Mouse (Mus musculus): ENCODE measurements around the gene Gm20388. TPM values are rescaled to one million over a fixed set of nuclear protein-coding genes. Genes with fewer than 3 reads are reported as not detected.
"Not testable (repeated sequence)": the region's sequence is repeated elsewhere in the genome, so short reads cannot be mapped to it uniquely, and the experiment has no call there.

The Gm20388 gene
- polyA plus RNA-seq, 1 experiment from 2014 or later = 3.6 TPM

DNA sequence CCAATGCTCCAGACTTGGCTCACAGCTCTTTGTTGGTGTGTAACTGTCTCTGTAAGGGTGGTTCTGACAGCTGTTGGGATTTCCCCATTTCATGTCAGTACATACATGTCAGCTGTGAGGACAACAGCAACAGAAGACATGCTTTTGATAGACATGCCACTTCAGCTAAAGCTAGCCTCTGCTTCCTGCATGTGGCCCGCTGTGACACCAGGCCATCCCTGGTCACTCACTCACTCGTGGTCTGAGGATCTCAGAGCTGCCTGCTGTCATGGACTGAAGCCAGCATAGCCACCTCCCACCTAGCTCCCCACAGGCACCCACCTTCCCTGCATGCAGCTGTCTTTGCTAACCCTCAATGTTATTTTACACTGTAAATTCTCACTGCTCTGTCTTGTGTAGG, 1686.9 kb downstream of the Gm20388 start:
- H3K9me3 ChIP-seq; H3K27me3 ChIP-seq (replicated peaks; ENCODE audit: low read depth, poor library complexity, severe bottlenecking); H3K4me1 ChIP-seq; H3K4me3 ChIP-seq; H3K27ac ChIP-seq (replicated peaks); DNase-seq (ENCODE audit: low spot score): not testable (repeated sequence)
- WGBS = 84% methylated on average over 2 of the region's 2 CpGs
- H3K36me3 ChIP-seq (replicated peaks) = peaks cover 89% of the 10 kb centered on the region

DNA sequence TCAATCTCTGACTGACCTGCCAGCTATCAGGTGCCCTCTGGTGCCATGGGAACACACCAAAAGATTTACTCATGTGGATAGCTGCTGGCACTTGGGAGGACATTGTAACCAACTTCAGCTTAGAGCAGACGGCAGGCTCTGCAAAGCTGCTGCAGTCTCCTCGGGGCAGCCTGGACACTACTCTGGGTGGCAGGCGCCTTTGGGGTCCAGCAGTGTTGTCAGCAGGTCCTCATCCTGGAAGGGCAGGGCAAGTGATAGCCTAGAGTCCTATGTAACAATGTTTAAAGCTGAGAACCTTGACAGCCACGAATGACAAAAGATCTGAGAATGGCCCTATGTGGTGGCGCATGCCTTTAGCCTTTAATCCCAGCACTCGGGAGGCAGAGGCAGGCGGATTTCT, 1687.5 kb downstream of the Gm20388 start:
- peaks cover 92% of the 10 kb centered on the region for H3K36me3 ChIP-seq (replicated peaks)
- DNase-seq (ENCODE audit: low spot score) = no peak
- no peaks in the 10 kb centered on the region for H3K9me3 ChIP-seq
- H3K4me3 ChIP-seq = no peak overlapping the region
- 92% methylated on average over 7 of the region's 7 CpGs for WGBS
- peaks cover 7% of the 10 kb centered on the region; the same call in 1 of the 2 replicates for H3K4me1 ChIP-seq
- no peak overlapping the region for H3K27ac ChIP-seq (replicated peaks)
- no peaks in the 10 kb centered on the region for H3K27me3 ChIP-seq (replicated peaks; ENCODE audit: low read depth, poor library complexity, severe bottlenecking)

GRCm38 (mm10) chr8:121598892-121599291, 1688.3 kb downstream of the Gm20388 start:
- peak; percentile 83 for DNase-seq (ENCODE audit: low spot score)
- H3K27ac ChIP-seq (replicated peaks) = no peak overlapping the region
- peaks cover 92% of the 10 kb centered on the region for H3K36me3 ChIP-seq (replicated peaks)
- H3K9me3 ChIP-seq = no peaks in the 10 kb centered on the region
- WGBS = 43% methylated on average over 7 of the region's 7 CpGs
- H3K27me3 ChIP-seq (replicated peaks; ENCODE audit: low read depth, poor library complexity, severe bottlenecking) = no peaks in the 10 kb centered on the region
- H3K4me1 ChIP-seq = peaks cover under 1% of the 10 kb centered on the region; the same call in 1 of the 2 replicates
- H3K4me3 ChIP-seq = no peak overlapping the region

GRCm38 (mm10) chr8:121599842-121600241, 1689.2 kb downstream of the Gm20388 start:
- WGBS = 91% methylated on average over 14 of the region's 14 CpGs

DNA sequence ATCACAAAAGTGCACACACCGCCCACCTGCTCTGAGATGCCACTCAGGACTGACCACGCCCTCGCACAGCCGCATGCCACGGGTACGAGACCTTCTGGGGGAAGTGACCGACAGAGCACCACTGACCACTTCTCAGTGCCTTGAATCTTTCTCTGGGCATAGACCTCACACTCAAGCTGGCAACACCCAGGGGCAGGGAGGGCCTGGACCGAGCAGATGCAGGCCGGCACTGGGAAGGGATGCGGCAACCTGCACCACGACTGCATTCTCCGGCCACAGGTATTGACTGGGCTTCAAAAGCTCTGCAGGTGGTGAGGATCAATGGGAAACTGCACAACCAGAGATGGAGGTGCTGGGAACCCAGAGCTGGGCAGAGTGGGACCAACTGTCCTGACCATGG, 1691.8 kb downstream of the Gm20388 start:
- 94% methylated on average over 12 of the region's 12 CpGs for WGBS
- Histone ChIP-seq H3K27me3 (replicated peaks; ENCODE audit: low read depth, poor library complexity, severe bottlenecking) (no peaks in the 10 kb centered on the region), H3K27ac (replicated peaks) (no peak overlapping the region), H3K4me3 (no peak overlapping the region), H3K9me3 (no peaks in the 10 kb centered on the region), H3K4me1 (no peaks in the 10 kb centered on the region), H3K36me3 (replicated peaks) (peaks cover 95% of the 10 kb centered on the region)
- no peak for DNase-seq (ENCODE audit: low spot score)

More at GRCm38 (mm10) chr8:121599842-121600241, 1689.2 kb downstream of the Gm20388 start:
- Histone ChIP-seq H3K36me3 (replicated peaks) (peaks cover 92% of the 10 kb centered on the region), H3K4me3 (no peak overlapping the region), H3K27me3 (replicated peaks; ENCODE audit: low read depth, poor library complexity, severe bottlenecking) (no peaks in the 10 kb centered on the region), H3K9me3 (no peaks in the 10 kb centered on the region), H3K4me1 (no peaks in the 10 kb centered on the region), H3K27ac (replicated peaks) (no peak overlapping the region)
- DNase-seq (ENCODE audit: low spot score) = no peak

GRCm38 (mm10) chr8:121602860-121603259, 1692.2 kb downstream of the Gm20388 start:
- Histone ChIP-seq H3K9me3 (no peaks in the 10 kb centered on the region), H3K27ac (replicated peaks) (no peak overlapping the region), H3K36me3 (replicated peaks) (peaks cover 95% of the 10 kb centered on the region), H3K4me1 (no peaks in the 10 kb centered on the region), H3K4me3 (no peak overlapping the region), H3K27me3 (replicated peaks; ENCODE audit: low read depth, poor library complexity, severe bottlenecking) (no peaks in the 10 kb centered on the region)
- DNase-seq (ENCODE audit: low spot score) = peak; percentile 67
- 36% methylated on average over 3 of the region's 3 CpGs for WGBS

- Histone ChIP-seq H3K27ac (replicated peaks) (no peak overlapping the region), H3K9me3 (no peaks in the 10 kb centered on the region), H3K4me1 (no peaks in the 10 kb centered on the region), H3K27me3 (replicated peaks; ENCODE audit: low read depth, poor library complexity, severe bottlenecking) (no peaks in the 10 kb centered on the region), H3K36me3 (replicated peaks) (peaks cover 99% of the 10 kb centered on the region), H3K4me3 (no peak overlapping the region)
- WGBS = 95% methylated on average over 12 of the region's 12 CpGs
- no peak for DNase-seq (ENCODE audit: low spot score)
Measured at GRCm38 (mm10) chr8:121603801-121604200, 1693.2 kb downstream of the Gm20388 start.

DNA sequence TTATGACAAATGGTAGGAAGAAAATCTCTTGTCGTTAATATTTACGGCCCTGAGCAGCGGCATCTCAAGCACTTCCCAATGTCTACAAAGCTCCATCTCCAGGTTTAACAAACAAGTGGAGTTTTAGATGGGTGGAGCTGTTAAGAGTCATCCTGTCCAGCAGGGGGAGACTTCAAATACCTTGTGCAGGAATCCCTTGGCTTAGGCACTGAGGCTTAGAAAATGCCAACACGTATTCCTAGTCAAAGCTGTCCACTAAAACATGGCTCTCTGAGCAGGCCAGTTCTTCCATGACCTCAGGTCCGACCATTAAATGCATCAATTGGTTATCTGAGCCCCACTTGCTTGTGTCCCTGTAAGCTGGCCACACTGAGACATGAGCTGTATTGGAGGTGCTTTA, 1697.0 kb downstream of the Gm20388 start:
- whole genome bisulfite sequencing = 86% methylated on average over 5 of the region's 5 CpGs
- H3K27ac ChIP-seq (replicated peaks) = no peak overlapping the region
- H3K27me3 ChIP-seq (replicated peaks; ENCODE audit: low read depth, poor library complexity, severe bottlenecking) = no peaks in the 10 kb centered on the region
- H3K36me3 ChIP-seq (replicated peaks) = peaks cover 97% of the 10 kb centered on the region
- H3K4me3 ChIP-seq = no peak overlapping the region
- H3K9me3 ChIP-seq = no peaks in the 10 kb centered on the region
- H3K4me1 ChIP-seq = no peaks in the 10 kb centered on the region
- DNase-seq (ENCODE audit: low spot score) = no peak

- WGBS = 93% methylated on average over 15 of the region's 15 CpGs
- no peak for DNase-seq (ENCODE audit: low spot score)
- H3K27me3 ChIP-seq (replicated peaks; ENCODE audit: low read depth, poor library complexity, severe bottlenecking) = no peaks in the 10 kb centered on the region
Measured at GRCm38 (mm10) chr8:121609251-121609650, 1698.6 kb downstream of the Gm20388 start.

GRCm38 (mm10) chr8:121609916-121610315, 1699.3 kb downstream of the Gm20388 start:
- Histone ChIP-seq H3K9me3 (no peaks in the 10 kb centered on the region), H3K4me3 (no peak overlapping the region), H3K4me1 (no peaks in the 10 kb centered on the region; the same call in 1 of the 2 replicates), H3K27me3 (replicated peaks; ENCODE audit: low read depth, poor library complexity, severe bottlenecking) (no peaks in the 10 kb centered on the region), H3K36me3 (replicated peaks) (peaks cover 79% of the 10 kb centered on the region), H3K27ac (replicated peaks) (no peak overlapping the region)
- 94% methylated on average over 11 of the region's 11 CpGs for WGBS
- DNase-seq (ENCODE audit: low spot score) = no peak

More at GRCm38 (mm10) chr8:121609251-121609650, 1698.6 kb downstream of the Gm20388 start:
- Histone ChIP-seq H3K4me3 (no peak overlapping the region), H3K27ac (replicated peaks) (no peak overlapping the region), H3K9me3 (no peaks in the 10 kb centered on the region), H3K4me1 (no peaks in the 10 kb centered on the region; the same call in 1 of the 2 replicates), H3K36me3 (replicated peaks) (peaks cover 83% of the 10 kb centered on the region)

- no peaks in the 10 kb centered on the region; the same call in 1 of the 2 replicates for H3K4me1 ChIP-seq
- H3K27me3 ChIP-seq (replicated peaks; ENCODE audit: low read depth, poor library complexity, severe bottlenecking) = no peaks in the 10 kb centered on the region
- no peak for DNase-seq (ENCODE audit: low spot score)
- no peak overlapping the region for H3K4me3 ChIP-seq
- H3K27ac ChIP-seq (replicated peaks) = no peak overlapping the region
- no peaks in the 10 kb centered on the region for H3K9me3 ChIP-seq
- H3K36me3 ChIP-seq (replicated peaks) = peaks cover 79% of the 10 kb centered on the region
Measured at GRCm38 (mm10) chr8:121613419-121613818, 1702.8 kb downstream of the Gm20388 start.

DNA sequence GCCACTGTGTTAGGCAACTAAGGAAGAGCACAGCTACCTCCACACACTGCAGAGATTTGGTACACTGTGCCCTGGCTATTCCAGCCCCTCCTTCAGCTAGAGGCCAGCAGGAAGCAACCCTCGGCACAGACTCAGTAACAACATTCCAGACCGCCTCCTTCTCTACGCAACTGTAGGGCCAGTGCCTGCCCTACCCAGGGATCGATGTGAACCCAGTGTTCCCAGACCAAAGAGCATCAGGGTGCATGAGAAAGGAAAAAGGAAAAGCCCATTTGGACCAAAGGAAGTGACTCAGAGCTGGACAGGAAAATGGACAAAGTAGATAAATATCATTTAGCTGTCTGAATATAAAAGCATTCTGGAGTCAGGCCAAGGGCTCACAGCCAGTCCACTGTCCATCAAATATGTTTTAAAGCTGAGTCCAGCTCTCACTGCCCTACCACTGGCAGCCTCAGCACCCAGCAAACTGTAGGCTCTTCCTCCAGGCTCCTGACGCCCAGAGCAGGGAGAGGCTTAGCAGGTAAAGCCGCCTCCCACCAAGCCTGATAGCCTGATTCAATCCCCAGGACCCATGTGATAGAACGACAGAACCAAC, 1708.9 kb downstream of the Gm20388 start:
- Histone ChIP-seq H3K9me3 (no peaks in the 10 kb centered on the region), H3K27ac (replicated peaks) (no peak overlapping the region), H3K4me1 (peaks cover 7% of the 10 kb centered on the region), H3K27me3 (replicated peaks; ENCODE audit: low read depth, poor library complexity, severe bottlenecking) (no peaks in the 10 kb centered on the region), H3K4me3 (no peak overlapping the region), H3K36me3 (replicated peaks) (peaks cover 64% of the 10 kb centered on the region)
- DNase-seq (ENCODE audit: low spot score) = no peak
- WGBS = 66% methylated on average over 7 of the region's 7 CpGs

DNA sequence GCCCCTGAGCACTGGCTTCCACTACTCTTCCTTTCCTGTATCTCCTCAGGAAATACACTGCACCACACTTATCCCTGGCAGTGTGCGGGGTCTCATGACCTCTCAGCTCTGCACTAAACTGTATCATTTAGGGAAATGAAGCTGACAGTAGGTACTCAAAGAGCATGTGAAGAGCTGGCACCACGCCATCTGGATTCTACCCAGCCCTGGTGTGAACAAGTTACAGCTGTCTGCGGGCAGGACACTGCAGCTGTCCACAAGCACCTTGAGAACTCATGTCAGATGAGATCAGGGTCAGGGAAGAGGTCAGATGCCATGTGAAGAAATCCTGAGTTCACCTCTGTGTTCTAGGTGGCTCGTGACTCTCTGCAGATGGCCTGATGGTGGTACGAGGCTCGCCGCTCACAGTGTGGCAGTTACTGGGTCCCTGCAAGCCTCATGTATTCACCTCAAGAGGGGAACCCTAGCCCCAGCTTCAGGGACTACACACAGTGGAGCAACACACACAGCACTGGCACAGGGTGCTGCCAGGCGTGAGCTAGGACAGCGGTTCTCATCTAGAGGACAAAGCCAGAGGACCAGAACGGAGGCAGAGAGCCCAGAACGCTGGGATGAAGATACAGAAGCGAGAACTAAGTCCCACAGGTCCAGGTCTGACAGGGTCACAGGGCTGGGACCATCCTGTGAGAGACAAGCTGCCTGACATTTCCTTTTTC, 1710.3 kb downstream of the Gm20388 start:
- H3K4me3 ChIP-seq = no peak overlapping the region
- H3K27ac ChIP-seq (replicated peaks) = 0 out of 2 replicates have a peak overlapping the region, but pooled peaks have one; percentile 16
- H3K36me3 ChIP-seq (replicated peaks) = peaks cover 60% of the 10 kb centered on the region
- WGBS = 87% methylated on average over 12 of the region's 12 CpGs
- H3K9me3 ChIP-seq = no peaks in the 10 kb centered on the region
- no peak for DNase-seq (ENCODE audit: low spot score)
- H3K4me1 ChIP-seq = peaks cover 14% of the 10 kb centered on the region
- no peaks in the 10 kb centered on the region for H3K27me3 ChIP-seq (replicated peaks; ENCODE audit: low read depth, poor library complexity, severe bottlenecking)

All from embryonic facial prominence, embryonic 10.5 days (tissue).